Mouse (Mus musculus) ES-Bruce4 (cell line): ENCODE results near the gene Gm8126.
"Not testable (repeated sequence)": the region's sequence is repeated elsewhere in the genome, so short reads cannot be mapped to it uniquely, and the experiment has no call there.

ENCODE experiments used
- CTCF ChIP-seq: IDR thresholded peaks from one replicate; pipeline ENCODE4 v1.8.1; 2011; ENCODE audit warnings: low read depth, low read length
- EP300 ChIP-seq: IDR thresholded peaks from 2 replicates; pipeline ENCODE4 v1.6.1; 2011; ENCODE audit warnings: low read depth, low read length; ENCODE audit not compliant: insufficient read depth
- POLR2A ChIP-seq: IDR thresholded peaks from one replicate; pipeline ENCODE4 v1.8.1; 2011; ENCODE audit warnings: low read length; ENCODE audit not compliant: insufficient read depth

- not testable (repeated sequence) for TF ChIP-seq POLR2A, CTCF, EP300
Observed at GRCm38 (mm10) chr14:43235204-43235603, 23.2 kb upstream of the Gm8126 start, which contains the start of gene Gm8122.
